ENCODE assay signal across 24 mouse cellular contexts in the genomic region with DNA sequence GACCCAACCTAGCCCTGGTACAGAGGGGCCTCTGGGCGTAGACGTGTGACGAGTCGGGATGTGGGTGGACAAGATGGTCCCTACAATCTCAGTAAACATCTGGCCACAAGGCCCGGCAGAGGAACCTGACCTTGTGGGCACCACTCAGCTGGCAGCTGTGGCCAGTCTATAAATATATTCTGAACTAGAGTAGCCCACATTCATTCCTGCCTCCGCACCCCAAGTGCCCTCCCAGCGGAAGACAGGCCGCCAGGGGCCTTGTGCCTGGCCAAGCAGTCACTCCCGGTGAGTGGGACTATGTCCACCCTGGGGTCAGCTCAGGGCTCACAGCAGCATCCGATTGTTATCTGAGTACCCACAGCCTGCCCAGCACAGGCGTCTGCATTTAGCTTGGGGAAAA. TPM values are rescaled to one million over a fixed set of nuclear protein-coding genes. Genes with fewer than 3 reads are reported as not detected.
DNase-seq lines count a peak whose midpoint lies in the region; ATAC-seq and TF ChIP-seq lines count a peak whose summit lies in the region.
"Had no signal": no experiment of that assay in that cellular context is flagged by ENCODE, and none has a peak within 500 bp of the region (broad histone marks: within the 10 kb centered on the region; RNA-seq: fewer than 3 reads in every experiment).

No protein-coding gene starts in this region.

- intact Hi-C loops in left cerebral cortex, postnatal 10 days (cut with DNase I): no loop called here

- H3K9me3 ChIP-seq in embryonic facial prominence, embryonic 15.5 days (replicated peaks): no peaks in the 10 kb centered on the region
- H3K9me3 ChIP-seq in embryonic facial prominence, embryonic 10.5 days: no peaks in the 10 kb centered on the region
- H3K9me3 ChIP-seq in limb, embryonic 14.5 days (ENCODE audit: control insufficient read depth, low read length): no peaks in the 10 kb centered on the region
- H3K9me3 ChIP-seq in limb, embryonic 10.5 days (replicated peaks): no peaks in the 10 kb centered on the region
- H3K9me3 ChIP-seq in heart, embryonic 15.5 days (replicated peaks): no peaks in the 10 kb centered on the region
- H3K9me3 ChIP-seq in stomach, embryonic 16.5 days (replicated peaks; ENCODE audit: control insufficient read depth, low read length): no peaks in the 10 kb centered on the region
- H3K9me3 ChIP-seq: embryonic facial prominence, embryonic 13.5 days; hindbrain, embryonic 13.5 days; liver, embryonic 12.5 days; megakaryocyte, embryonic 14.5 days had no signal

- H3K4me3 ChIP-seq in embryonic facial prominence, embryonic 15.5 days (replicated peaks): no peak overlapping the region
- H3K4me3 ChIP-seq in embryonic facial prominence, embryonic 10.5 days: no peak overlapping the region
- H3K4me3 ChIP-seq in limb, embryonic 14.5 days (replicated peaks; ENCODE audit: low read length): no peak overlapping the region
- H3K4me3 ChIP-seq in limb, embryonic 10.5 days: no peak overlapping the region
- no peak overlapping the region for H3K4me3 ChIP-seq in heart, embryonic 15.5 days
- H3K4me3 ChIP-seq in stomach, embryonic 16.5 days (replicated peaks; ENCODE audit: low read length): no peak overlapping the region
- H3K4me3 ChIP-seq: embryonic facial prominence, embryonic 13.5 days; hindbrain, embryonic 13.5 days; left cerebral cortex, adult 2 months; liver, embryonic 12.5 days; megakaryocyte, embryonic 14.5 days had no signal

- DNase-seq in embryonic facial prominence, embryonic 10.5 days (ENCODE audit: low spot score): no peak
- DNase-seq in limb, embryonic 14.5 days (ENCODE audit: low spot score): no peak
- no peak for DNase-seq in limb, embryonic 10.5 days (ENCODE audit: low spot score)
- DNase-seq in urinary bladder, postnatal 25 days (ENCODE audit: low spot score): no peak
- DNase-seq in left cerebral cortex, postnatal 10 days (ENCODE audit: extremely low spot score in 1 of 2, low spot score in 2 of 2): no peak
- DNase-seq: adrenal gland, postnatal 14 days; cerebellum, adult 9-11 months; kidney, adult 8-10 months; kidney, postnatal 14 days; lung, adult 2 months; right cerebral cortex, postnatal 14 days; thymus, postnatal 14 days had no signal

- no peaks in the 10 kb centered on the region for H3K27me3 ChIP-seq in embryonic facial prominence, embryonic 15.5 days
- H3K27me3 ChIP-seq in embryonic facial prominence, embryonic 10.5 days (replicated peaks; ENCODE audit: low read depth, poor library complexity, severe bottlenecking): peaks cover 15% of the 10 kb centered on the region
- H3K27me3 ChIP-seq in limb, embryonic 14.5 days (ENCODE audit: control insufficient read depth, insufficient read depth, low read length): no peaks in the 10 kb centered on the region
- peaks cover 12% of the 10 kb centered on the region for H3K27me3 ChIP-seq in limb, embryonic 10.5 days (ENCODE audit: low read depth, poor library complexity, severe bottlenecking)
- H3K27me3 ChIP-seq in heart, embryonic 15.5 days: no peaks in the 10 kb centered on the region
- H3K27me3 ChIP-seq in stomach, embryonic 16.5 days (ENCODE audit: control insufficient read depth, insufficient read depth, low read length): no peaks in the 10 kb centered on the region
- H3K27me3 ChIP-seq: embryonic facial prominence, embryonic 13.5 days; Patski had no signal

- H3K4me1 ChIP-seq in embryonic facial prominence, embryonic 15.5 days: peaks cover 14% of the 10 kb centered on the region; the same call in 1 of the 2 replicates
- H3K4me1 ChIP-seq in embryonic facial prominence, embryonic 10.5 days: peaks cover 29% of the 10 kb centered on the region
- H3K4me1 ChIP-seq in limb, embryonic 14.5 days (ENCODE audit: control insufficient read depth, insufficient read depth, low read length): peaks cover 9% of the 10 kb centered on the region
- peaks cover 10% of the 10 kb centered on the region; the same call in 1 of the 2 replicates for H3K4me1 ChIP-seq in limb, embryonic 10.5 days
- peaks cover 39% of the 10 kb centered on the region for H3K4me1 ChIP-seq in heart, embryonic 15.5 days (replicated peaks)
- peaks cover 18% of the 10 kb centered on the region; the same call in 1 of the 2 replicates for H3K4me1 ChIP-seq in stomach, embryonic 16.5 days (ENCODE audit: control insufficient read depth, insufficient read depth, low read length)
- H3K4me1 ChIP-seq: liver, embryonic 12.5 days had no signal

- no peak for TF ChIP-seq POLR2A in limb, embryonic 14.5 days (IDR thresholded peaks at IDR 0.05; ENCODE audit: borderline replicate concordance, extremely low read depth, insufficient read depth, insufficient read length)

- no peak overlapping the region for H3K9ac ChIP-seq in embryonic facial prominence, embryonic 15.5 days
- H3K9ac ChIP-seq in limb, embryonic 14.5 days (ENCODE audit: low read depth, low read length, severe bottlenecking): no peak overlapping the region
- no peak overlapping the region for H3K9ac ChIP-seq in heart, embryonic 15.5 days
- H3K9ac ChIP-seq in stomach, embryonic 16.5 days (ENCODE audit: low read length): peak overlapping the region; percentile 40; the same call in 1 of the 2 replicates
- H3K9ac ChIP-seq: embryonic facial prominence, embryonic 13.5 days; hindbrain, embryonic 13.5 days; liver, embryonic 12.5 days had no signal

- H3K4me2 ChIP-seq in embryonic facial prominence, embryonic 15.5 days (replicated peaks): no peak overlapping the region
- H3K4me2 ChIP-seq in limb, embryonic 14.5 days (replicated peaks; ENCODE audit: low read depth, low read length, severe bottlenecking): no peak overlapping the region
- no peak overlapping the region for H3K4me2 ChIP-seq in heart, embryonic 15.5 days
- H3K4me2 ChIP-seq in stomach, embryonic 16.5 days (ENCODE audit: low read depth, low read length): no peak overlapping the region
- H3K4me2 ChIP-seq: embryonic facial prominence, embryonic 13.5 days; hindbrain, embryonic 13.5 days; liver, embryonic 12.5 days had no signal

- H3K27ac ChIP-seq in embryonic facial prominence, embryonic 15.5 days (replicated peaks): 0 out of 2 replicates have a peak overlapping the region, but pooled peaks have one; percentile 28
- H3K27ac ChIP-seq in embryonic facial prominence, embryonic 10.5 days (replicated peaks): no peak overlapping the region
- H3K27ac ChIP-seq in limb, embryonic 14.5 days (replicated peaks; ENCODE audit: low read depth, low read length): no peak overlapping the region
- no peak overlapping the region for H3K27ac ChIP-seq in limb, embryonic 10.5 days
- H3K27ac ChIP-seq in heart, embryonic 15.5 days: 0 out of 2 replicates have a peak overlapping the region, but pooled peaks have one; percentile 52
- H3K27ac ChIP-seq in stomach, embryonic 16.5 days (ENCODE audit: low read length): no peak overlapping the region
- H3K27ac ChIP-seq: embryonic facial prominence, embryonic 13.5 days; hindbrain, embryonic 13.5 days; left cerebral cortex, adult 2 months; liver, embryonic 12.5 days had no signal

- 68% methylated on average over 11 of the region's 11 CpGs for WGBS in embryonic facial prominence, embryonic 15.5 days
- WGBS in embryonic facial prominence, embryonic 10.5 days: 78% methylated on average over 11 of the region's 11 CpGs
- 81% methylated on average over 11 of the region's 11 CpGs for WGBS in limb, embryonic 14.5 days
- 82% methylated on average over 11 of the region's 11 CpGs for WGBS in limb, embryonic 10.5 days
- WGBS in heart, embryonic 15.5 days: 59% methylated on average over 11 of the region's 11 CpGs
- WGBS in stomach, embryonic 16.5 days: 61% methylated on average over 11 of the region's 11 CpGs

- peak; percentile 13; the same call in 1 of the 2 replicates for ATAC-seq in embryonic facial prominence, embryonic 15.5 days (ENCODE audit: insufficient number of reproducible peaks, low FRiP score, low TSS enrichment, low read depth)
- 0 out of 2 replicates have a peak, but pooled peaks have one; percentile 9 for ATAC-seq in limb, embryonic 14.5 days (ENCODE audit: low FRiP score, low read depth)
- ATAC-seq in heart, embryonic 15.5 days (replicated peaks; ENCODE audit: insufficient number of reproducible peaks, insufficient read depth, low FRiP score, low read depth): no peak
- ATAC-seq in stomach, embryonic 16.5 days (ENCODE audit: insufficient read depth, low FRiP score): no peak
- ATAC-seq: CD4-positive, CD25-positive, alpha-beta regulatory T cell, adult 4 months; inflammation-experienced regulatory T-cells, adult 6 months; liver, embryonic 12.5 days; midbrain, embryonic 16.5 days; Patski had no signal

- no peaks in the 10 kb centered on the region for H3K36me3 ChIP-seq in embryonic facial prominence, embryonic 15.5 days
- H3K36me3 ChIP-seq in embryonic facial prominence, embryonic 10.5 days (replicated peaks): no peaks in the 10 kb centered on the region
- H3K36me3 ChIP-seq in limb, embryonic 14.5 days (ENCODE audit: control insufficient read depth, insufficient read depth, low read length): no peaks in the 10 kb centered on the region
- H3K36me3 ChIP-seq in limb, embryonic 10.5 days: no peaks in the 10 kb centered on the region
- H3K36me3 ChIP-seq in heart, embryonic 15.5 days: no peaks in the 10 kb centered on the region
- no peaks in the 10 kb centered on the region for H3K36me3 ChIP-seq in stomach, embryonic 16.5 days (ENCODE audit: control insufficient read depth, insufficient read depth, low read length)
- H3K36me3 ChIP-seq: embryonic facial prominence, embryonic 13.5 days; hindbrain, embryonic 13.5 days; liver, embryonic 12.5 days had no signal

RNA-seq across cellular contexts. Expression of a gene that starts 43.7 kb away (rescaled TPM):
- polyA plus RNA-seq in embryonic facial prominence, embryonic 15.5 days (2015; fragmentation: Nextera tagmentation; extraction: Ambion mirVana): 1.4 and 1.6 TPM in 2 replicates
- polyA plus RNA-seq in embryonic facial prominence, embryonic 10.5 days (2016; fragmentation: Nextera tagmentation; extraction: Ambion mirVana): 1.5 and 2.0 TPM in 2 replicates
- polyA plus RNA-seq in limb, embryonic 14.5 days (2012; rRNA removed): 10.4 and 13.8 TPM in 2 replicates
- 1.9 and 2.1 TPM in 2 replicates for polyA plus RNA-seq in limb, embryonic 14.5 days (2014; fragmentation: Nextera tagmentation; extraction: Ambion mirVana)
- polyA plus RNA-seq in limb, embryonic 10.5 days (2016; fragmentation: Nextera tagmentation; extraction: Ambion mirVana): 1.3 and 1.5 TPM in 2 replicates
- 3.8 and 3.9 TPM in 2 replicates for polyA plus RNA-seq in heart, embryonic 15.5 days (2015; fragmentation: Nextera tagmentation; extraction: Ambion mirVana)
- polyA plus RNA-seq in stomach, embryonic 16.5 days (2015; fragmentation: Nextera tagmentation; extraction: Ambion mirVana): 2.0 and 2.1 TPM in 2 replicates
- 10 to 100 TPM; 14.1 to 15.6 TPM for total RNA-seq in left cerebral cortex, postnatal 10 days (2021)

Comparison
In these comparisons a context has a peak if more than half of its experiments do, and no peak if none do; other contexts are left out.
1. H3K27ac ChIP-seq: peak in embryonic facial prominence, embryonic 15.5 days (single experiment) and heart, embryonic 15.5 days (single experiment); none in embryonic facial prominence, embryonic 10.5 days (single experiment), limb, embryonic 14.5 days (single experiment), limb, embryonic 10.5 days (single experiment) and stomach, embryonic 16.5 days (single experiment).
2. ATAC-seq: peak in embryonic facial prominence, embryonic 15.5 days (single experiment) and limb, embryonic 14.5 days (single experiment); none in heart, embryonic 15.5 days (single experiment) and stomach, embryonic 16.5 days (single experiment).